Mouse (Mus musculus): Measurements from ENCODE around the gene Entpd4b.
"Not testable (repeated sequence)": the region's sequence is repeated elsewhere in the genome, so short reads cannot be mapped to it uniquely, and the experiment has no call there.

GRCm38 (mm10) chr14:69545052-69545451 is 10.2 kb upstream of the Entpd4b start:
- TF ChIP-seq CTCF (IDR thresholded peaks at IDR 0.05; ENCODE audit: low read depth); EP300 (optimal IDR thresholded peaks at IDR 0.05): not testable (repeated sequence)
